Comparison of ENCODE assay signal across 8 mouse cellular contexts in the genomic region with DNA sequence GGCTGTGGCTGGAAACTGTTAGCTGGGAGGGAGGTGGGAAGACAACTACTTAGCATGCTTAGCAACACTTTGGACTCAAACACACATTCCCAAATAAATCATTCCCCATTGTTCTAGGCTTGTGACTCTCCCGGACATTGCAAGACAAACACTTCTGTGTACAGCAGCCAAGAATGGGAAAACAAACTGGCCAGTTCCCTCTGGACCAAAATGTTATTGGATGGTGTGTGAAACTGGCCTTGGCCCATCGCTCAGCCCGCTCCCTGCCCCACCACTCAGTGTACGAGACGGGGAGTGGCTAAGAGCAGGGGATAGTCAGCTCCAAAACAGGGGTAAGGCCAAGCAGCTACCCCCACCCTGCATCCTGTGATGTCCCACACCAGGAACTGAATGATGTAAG. TPM values are rescaled to one million over a fixed set of nuclear protein-coding genes. Genes with fewer than 3 reads are reported as not detected.
A peak's percentile ranks its signal among the peaks of the same experiment; 100 is the strongest.
DNase-seq lines count a peak whose midpoint lies in the region; ATAC-seq lines count a peak whose summit lies in the region.

No protein-coding gene starts in this region.

- no peak overlapping the region for H3K9ac ChIP-seq in heart, embryonic 12.5 days
- no peak overlapping the region for H3K9ac ChIP-seq in forebrain, embryonic 15.5 days (replicated peaks)

- H3K9me3 ChIP-seq in heart, embryonic 12.5 days (replicated peaks) = peaks cover 3% of the 10 kb centered on the region
- no peaks in the 10 kb centered on the region for H3K9me3 ChIP-seq in forebrain, embryonic 15.5 days

- no peaks in the 10 kb centered on the region for H3K36me3 ChIP-seq in heart, embryonic 12.5 days
- no peaks in the 10 kb centered on the region for H3K36me3 ChIP-seq in forebrain, embryonic 15.5 days

- H3K27me3 ChIP-seq in heart, embryonic 12.5 days (replicated peaks) = peaks cover 4% of the 10 kb centered on the region; the same call in 1 of the 2 replicates
- no peaks in the 10 kb centered on the region for H3K27me3 ChIP-seq in forebrain, embryonic 15.5 days

- H3K4me2 ChIP-seq in heart, embryonic 12.5 days = no peak overlapping the region
- H3K4me2 ChIP-seq in forebrain, embryonic 15.5 days (replicated peaks) = no peak overlapping the region

- peak; percentile 45 to 80 for DNase-seq in heart, adult 18-20 months
- peak; percentile 93 for DNase-seq in brain, adult 2 months (ENCODE audit: low read depth, low spot score)
- DNase-seq in heart, adult 9 months (ENCODE audit: low spot score in 2 of 2) = peak; percentile 71 to 83
- DNase-seq in kidney, postnatal 25 days = peak; percentile 62 to 88
- DNase-seq in lung, postnatal 10 days = peak; percentile 92
- DNase-seq in urinary bladder, postnatal 25 days (ENCODE audit: low spot score) = no peak

- ATAC-seq in heart, embryonic 12.5 days (ENCODE audit: insufficient number of reproducible peaks, low FRiP score) = no peak
- no peak for ATAC-seq in forebrain, embryonic 15.5 days (replicated peaks)

- H3K27ac ChIP-seq in heart, embryonic 12.5 days (ENCODE audit: poor library complexity, severe bottlenecking) = no peak overlapping the region
- no peak overlapping the region for H3K27ac ChIP-seq in forebrain, embryonic 15.5 days (replicated peaks)

- H3K4me3 ChIP-seq in heart, embryonic 12.5 days = no peak overlapping the region
- H3K4me3 ChIP-seq in forebrain, embryonic 15.5 days = no peak overlapping the region

- WGBS in heart, embryonic 12.5 days = 62% methylated on average over 5 of the region's 5 CpGs
- WGBS in forebrain, embryonic 15.5 days = 64% methylated on average over 5 of the region's 5 CpGs

- 0 out of 2 replicates have a peak, but pooled peaks cover 7% of the 10 kb centered on the region for H3K4me1 ChIP-seq in heart, embryonic 12.5 days (replicated peaks)
- no peaks in the 10 kb centered on the region for H3K4me1 ChIP-seq in forebrain, embryonic 15.5 days

RNA-seq across cellular contexts. Expression of a gene that starts 36.2 kb away (rescaled TPM):
- total RNA-seq in heart, adult 18-20 months (2021) = under 1 TPM; 0.31 to 0.40 TPM
- polyA plus RNA-seq in heart, embryonic 12.5 days (2016; fragmentation: Nextera tagmentation; extraction: Ambion mirVana) = 1.5 and 1.6 TPM in 2 replicates
- polyA plus RNA-seq in forebrain, embryonic 15.5 days (2015; fragmentation: Nextera tagmentation; extraction: Ambion mirVana) = 0.38 and 0.64 TPM in 2 replicates
